Mouse (Mus musculus): ENCODE measurements around the gene Gm11549.

Gene Gm11549

DNA sequence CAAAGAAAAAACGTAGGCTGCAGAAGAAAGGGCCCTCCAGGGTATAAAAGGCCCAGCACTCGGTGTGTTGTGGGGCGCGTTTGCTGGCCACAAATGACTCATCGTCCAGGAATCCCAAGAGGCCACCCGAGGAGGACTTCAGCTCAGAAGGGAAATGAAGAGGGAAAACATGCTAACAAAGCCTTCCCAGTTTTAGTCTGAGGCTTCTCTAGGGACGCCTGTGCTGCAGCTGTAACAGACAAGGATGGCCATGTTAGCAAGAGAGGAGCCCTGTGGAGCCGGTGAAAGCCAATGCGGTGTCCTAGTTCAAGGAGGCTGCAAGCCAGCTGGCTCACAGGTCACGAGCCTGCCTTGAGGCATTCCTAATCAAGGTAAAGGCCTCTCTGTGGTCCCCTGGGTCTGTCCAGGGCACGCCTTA is 39.8 kb downstream of the Gm11549 start:
- no peak for DNase-seq (ENCODE audit: low spot score in 2 of 2)

DNA sequence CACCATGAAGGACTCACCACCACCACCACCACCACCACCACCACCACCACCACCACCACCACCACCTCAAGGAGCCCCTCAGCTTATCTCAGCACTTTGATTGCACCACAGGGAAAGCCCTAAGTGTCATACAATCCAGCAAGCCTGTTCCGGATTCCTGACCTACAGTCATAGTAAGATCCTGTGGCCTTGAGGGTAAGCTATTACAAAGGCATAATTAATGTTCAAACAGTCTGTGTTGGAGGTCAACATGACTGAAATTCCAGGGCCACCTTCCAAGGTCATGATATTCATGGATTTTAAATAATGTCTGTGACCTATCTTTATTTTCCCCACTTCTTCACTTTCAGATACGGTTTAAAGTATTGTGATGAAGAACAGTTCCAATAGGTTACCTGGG is 41.1 kb downstream of the Gm11549 start:
- no peak for DNase-seq (ENCODE audit: low spot score in 2 of 2)

DNA sequence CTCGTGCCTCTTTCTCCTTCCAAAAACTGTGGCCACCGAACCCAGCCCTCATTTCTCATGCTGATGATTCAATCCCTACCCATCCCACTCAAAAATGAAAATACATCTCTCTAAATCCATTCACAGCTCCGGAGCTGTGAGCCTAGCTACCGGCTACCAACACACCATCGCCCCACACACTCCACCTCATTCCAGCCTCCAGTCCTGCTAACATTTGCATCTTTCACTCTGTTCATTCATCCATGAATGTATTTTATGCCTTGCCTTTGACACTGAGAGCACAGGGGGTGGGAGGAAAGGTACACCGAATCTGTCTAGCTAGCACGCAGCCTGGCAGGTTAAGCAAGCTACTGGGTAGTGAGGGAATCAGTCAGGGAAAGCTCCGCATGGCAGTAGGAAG is 42.8 kb downstream of the Gm11549 start:
- no peak for DNase-seq (ENCODE audit: low spot score in 2 of 2)

DNA sequence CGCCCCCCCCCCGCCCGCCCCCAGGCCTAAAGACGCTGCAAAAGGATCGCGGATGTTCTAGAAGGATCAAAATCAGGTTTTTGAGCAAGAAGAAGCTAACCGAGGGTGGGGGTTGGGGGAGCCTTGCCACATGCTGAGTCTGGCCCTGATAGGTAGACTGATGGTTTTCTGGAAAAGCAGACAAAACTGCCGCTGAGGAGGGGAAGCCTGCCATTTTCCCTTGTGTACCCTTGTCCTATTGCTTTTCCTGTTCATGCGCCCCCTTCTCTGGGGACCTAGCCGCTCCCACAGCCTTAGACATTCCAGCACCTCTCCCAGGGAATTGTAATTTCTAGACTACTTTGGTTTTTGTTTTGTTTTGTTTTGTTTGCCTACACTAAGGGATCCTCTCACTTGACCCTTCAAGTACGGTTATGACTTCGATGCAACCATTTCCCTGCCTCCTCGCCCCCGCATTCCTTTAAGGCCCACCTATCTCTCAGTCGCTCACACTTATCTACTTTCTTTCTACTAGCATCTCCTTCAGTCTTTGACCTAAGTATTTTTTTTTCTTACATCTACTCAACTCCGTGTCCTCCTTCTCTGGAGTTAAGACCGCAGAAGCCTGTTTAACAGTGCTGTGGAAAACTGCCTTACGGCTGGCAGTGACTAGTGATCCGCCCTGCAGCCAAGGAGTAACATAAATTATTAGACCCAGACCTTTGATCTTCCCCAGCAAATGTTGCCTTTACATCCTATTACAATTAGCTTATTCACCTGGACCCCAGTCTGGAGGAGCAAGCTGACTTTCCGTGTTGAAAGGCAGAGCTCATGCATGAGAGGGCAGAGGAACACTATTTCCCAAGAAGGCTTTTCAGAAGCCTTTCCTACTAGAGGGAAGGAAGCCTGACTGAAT is 45.1 kb downstream of the Gm11549 start:
- DNase-seq (ENCODE audit: low spot score in 2 of 2) = peak; percentile 57 to 62

DNA sequence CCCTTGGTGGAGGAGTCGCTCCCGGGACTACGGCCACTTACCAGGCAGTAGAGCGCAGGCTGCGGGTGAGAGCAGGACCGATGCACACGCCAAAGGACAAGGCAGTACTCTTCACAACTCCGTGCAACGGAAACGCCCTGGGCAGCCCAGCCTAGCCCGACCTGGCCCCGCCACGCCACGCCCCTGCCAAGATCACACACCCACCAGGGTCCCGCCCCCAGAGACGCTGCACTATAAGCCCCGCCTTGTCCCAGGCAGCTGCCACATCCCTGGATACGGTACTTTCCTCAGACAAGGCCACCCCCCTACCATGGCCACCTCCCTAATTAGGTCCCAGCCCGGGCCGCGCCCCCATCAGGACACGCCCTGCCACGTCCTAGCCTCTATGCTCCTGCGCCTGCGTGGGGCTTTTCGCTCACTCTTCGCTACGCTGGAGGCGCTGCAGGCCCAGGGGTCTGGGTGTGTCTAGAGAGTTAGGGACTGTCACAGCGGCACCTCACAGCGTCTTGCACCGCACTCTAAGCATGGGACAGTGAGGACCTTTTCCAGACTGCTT is 46.0 kb downstream of the Gm11549 start, which contains the start of the genes Anxa5 and 1810062G17Rik:
TSS of gene Anxa5 (minus strand) at position 363 of the 556 bp plus-strand sequence.
TSS of gene 1810062G17Rik (plus strand) at position 406 of the 556 bp plus-strand sequence.
- peak; percentile 88 to 92 for DNase-seq (ENCODE audit: low spot score in 2 of 2)

DNA sequence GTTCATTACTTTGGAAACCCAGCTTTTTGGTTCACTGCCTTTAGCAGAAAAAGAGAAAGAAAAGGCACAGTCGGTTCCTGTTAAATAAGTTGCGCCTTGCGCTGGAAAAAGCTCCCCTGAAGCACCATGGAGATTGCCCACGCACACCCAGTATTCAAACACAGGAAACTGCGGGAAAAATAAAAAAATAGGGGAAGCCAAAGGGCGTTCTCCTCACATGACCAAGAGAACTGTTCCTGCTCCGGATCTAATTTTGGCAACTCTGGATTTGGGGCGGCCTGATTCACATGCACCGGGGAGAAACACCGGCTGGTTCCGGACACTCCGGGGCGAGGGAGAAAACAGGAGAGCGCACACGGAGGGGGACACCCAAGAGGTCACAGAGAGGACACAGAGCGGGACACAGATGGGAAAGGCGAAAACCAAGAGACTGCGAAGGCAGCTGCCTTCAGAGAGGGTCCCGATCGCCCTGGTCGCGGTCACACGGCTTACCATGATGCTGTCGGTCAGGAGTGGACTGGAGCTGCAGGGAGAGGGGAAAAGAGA is 46.6 kb downstream of the Gm11549 start:
- no peak for DNase-seq (ENCODE audit: low spot score in 2 of 2)

DNA sequence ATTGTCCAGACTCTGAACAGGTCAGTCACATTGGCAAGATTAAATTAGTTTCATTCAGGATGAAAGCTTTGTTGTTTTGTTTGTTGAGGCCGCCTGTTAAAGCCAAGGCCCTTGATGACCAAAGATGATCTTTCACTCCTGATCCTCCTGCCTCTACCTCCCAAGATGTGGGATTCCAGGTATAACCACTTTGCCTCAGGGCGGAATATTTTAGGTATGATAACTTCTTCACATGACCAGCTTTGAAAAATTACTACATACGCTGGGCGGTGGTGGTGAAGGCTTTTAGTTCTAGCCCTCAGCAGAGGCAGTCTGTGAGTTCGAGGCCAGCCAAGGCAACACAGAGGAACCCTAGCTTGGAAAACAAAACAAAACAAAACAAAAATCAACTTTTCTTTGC is 47.2 kb downstream of the Gm11549 start:
- DNase-seq (ENCODE audit: low spot score in 2 of 2) = no peak

DNA sequence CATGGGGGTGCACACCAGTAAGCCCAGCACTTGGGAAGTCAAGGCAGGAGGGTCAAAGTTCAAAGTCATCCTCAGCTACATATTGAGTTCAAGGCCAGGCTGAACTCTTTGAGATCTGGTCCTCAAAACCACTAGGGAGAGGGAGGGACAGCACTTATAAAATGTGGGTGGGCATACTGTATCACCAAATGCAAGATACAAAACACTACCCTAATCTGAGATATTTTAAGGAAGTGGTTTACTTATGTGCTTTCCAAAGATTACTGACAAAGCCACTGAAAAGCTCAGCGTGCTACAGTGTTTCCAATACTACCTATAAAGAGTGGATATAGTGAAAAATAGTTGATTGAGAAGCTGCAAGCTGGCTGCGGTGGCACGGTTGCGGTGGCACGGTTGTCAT is 48.4 kb downstream of the Gm11549 start:
- DNase-seq (ENCODE audit: low spot score in 2 of 2) = no peak

DNA sequence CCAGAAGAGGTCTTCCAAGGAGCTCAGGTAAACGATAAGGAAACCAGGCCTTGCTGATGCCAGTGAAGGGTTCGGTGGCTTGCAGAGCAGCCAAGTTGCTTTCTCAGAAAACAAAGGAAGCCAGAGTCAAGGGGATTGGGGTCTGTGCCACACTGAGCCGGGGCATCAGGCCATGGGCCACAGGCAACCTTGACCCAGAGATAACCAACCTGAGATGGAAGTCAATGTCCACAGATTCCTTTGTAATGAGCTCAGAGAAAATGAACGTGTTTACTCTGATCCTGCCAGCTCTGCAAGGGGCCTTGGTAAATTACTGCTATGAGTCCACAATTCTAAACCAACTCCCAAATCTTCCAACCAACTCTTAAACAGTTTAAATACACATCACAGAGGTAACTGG is 49.8 kb downstream of the Gm11549 start:
- no peak for DNase-seq (ENCODE audit: low spot score in 2 of 2)

DNA sequence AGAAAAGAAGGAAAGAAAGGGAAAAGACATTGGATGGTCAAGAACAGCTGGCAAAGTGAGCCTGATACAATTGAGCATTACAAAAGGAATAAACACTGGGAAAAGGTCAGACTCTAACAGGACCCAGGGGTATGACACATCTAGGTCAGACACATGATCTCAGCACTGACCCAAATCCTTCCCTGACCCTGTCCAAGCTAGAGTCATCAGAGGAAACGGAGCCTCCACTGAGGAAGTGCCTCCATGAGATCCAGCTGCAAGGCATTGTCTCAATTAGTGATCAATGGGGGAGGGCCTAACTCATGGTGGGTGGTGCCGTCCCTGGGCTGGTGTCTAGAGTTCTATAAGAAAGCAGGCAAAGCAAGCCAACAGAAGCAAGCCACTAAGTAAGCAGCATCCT is 52.7 kb downstream of the Gm11549 start:
- DNase-seq (ENCODE audit: low spot score in 2 of 2) = no peak

DNA sequence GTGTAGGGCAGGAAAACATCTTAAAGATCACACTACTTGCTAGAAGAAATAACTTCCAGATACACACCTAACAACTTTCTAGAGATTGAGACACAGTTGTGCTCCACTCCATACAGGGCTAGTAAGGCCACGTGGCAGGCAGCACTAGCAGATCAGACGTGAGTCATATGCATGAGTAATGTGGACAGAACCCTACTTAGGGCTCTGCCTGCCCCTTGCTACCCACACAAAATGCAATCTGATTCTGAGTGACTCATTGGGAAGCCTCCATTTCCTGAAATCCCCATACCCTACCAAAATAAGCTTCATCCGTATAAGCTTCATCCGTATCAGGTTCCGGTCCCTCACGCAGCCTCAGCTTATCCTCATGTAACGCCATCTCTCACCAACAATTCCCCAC is 54.0 kb downstream of the Gm11549 start:
- DNase-seq (ENCODE audit: low spot score in 2 of 2) = no peak

DNA sequence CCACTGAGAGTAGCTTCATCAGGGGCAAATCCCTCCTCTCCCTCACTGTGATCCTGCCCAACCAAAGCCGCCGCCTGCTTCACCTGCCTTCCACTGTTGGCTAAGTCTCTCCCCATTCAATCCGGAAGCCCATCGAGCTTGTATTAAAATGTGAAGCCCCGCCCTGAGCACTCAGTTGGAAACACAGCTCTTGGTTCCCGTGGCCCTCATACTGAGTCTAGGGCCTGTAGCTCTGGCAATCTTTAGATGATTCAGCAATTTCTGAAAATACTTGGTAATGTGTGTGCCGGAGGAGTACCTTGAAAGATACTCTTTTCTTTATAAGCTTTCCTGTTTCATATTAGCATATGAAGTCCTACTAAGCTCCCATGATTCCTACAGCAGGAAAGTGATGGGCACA is 56.1 kb downstream of the Gm11549 start:
- no peak for DNase-seq (ENCODE audit: low spot score in 2 of 2)
